Mouse (Mus musculus) hindbrain, postnatal 0 days (tissue): ENCODE data around the gene Masp2. TPM values are rescaled to one million over a fixed set of nuclear protein-coding genes. Genes with fewer than 3 reads are reported as not detected.

Experiments
- ATAC-seq: fragments of 200-750 bp; cut with Nextera tagmentation; 2 replicates; pipeline ENCODE4 v1.8.0; 2017; ENCODE audit warnings: mild to moderate bottlenecking, moderate TSS enrichment, moderate library complexity
- DNase-seq: peaks from one replicate; pipeline ENCODE4 v3.0.0-alpha.2; 2015; ENCODE audit warnings: low spot score
- H3K27ac ChIP-seq: fragments of 300-500 bp; sonication (generic); 2 replicates; pipeline ENCODE4 v1.5.1; 2014; ENCODE audit warnings: mild to moderate bottlenecking
- H3K27me3 ChIP-seq: fragments of 300-500 bp; sonication (generic); 2 replicates; pipeline ENCODE4 v1.6.1; 2014; ENCODE audit warnings: low read length, mixed read lengths; ENCODE audit not compliant: insufficient read depth
- H3K36me3 ChIP-seq: fragments of 300-500 bp; sonication (generic); 2 replicates; pipeline ENCODE4 v1.6.1; 2014; ENCODE audit warnings: low read length, mixed read lengths; ENCODE audit not compliant: insufficient read depth
- H3K4me1 ChIP-seq: fragments of 300-500 bp; sonication (generic); 2 replicates; pipeline ENCODE4 v1.6.1; 2014; ENCODE audit warnings: antibody characterized with exemption, low read length, mixed read lengths; ENCODE audit not compliant: insufficient read depth
- H3K4me2 ChIP-seq: fragments of 300-500 bp; sonication (generic); 2 replicates; pipeline ENCODE4 v1.6.1; 2014; ENCODE audit warnings: low read depth, mild to moderate bottlenecking, low read length, moderate library complexity, mixed read lengths
- H3K4me3 ChIP-seq: fragments of 300-500 bp; sonication (generic); 2 replicates; pipeline ENCODE4 v1.5.1; 2014; ENCODE audit warnings: low read length
- H3K9ac ChIP-seq: fragments of 300-500 bp; sonication (generic); replicated peaks from 2 replicates; pipeline ENCODE4 v1.6.1; 2014; ENCODE audit warnings: mild to moderate bottlenecking, low read length, moderate library complexity, mixed read lengths
- H3K9me3 ChIP-seq: fragments of 300-500 bp; sonication (generic); 2 replicates; pipeline ENCODE4 v1.6.1; 2016; ENCODE audit warnings: low read length, mixed read lengths
- CTCF ChIP-seq: IDR thresholded peaks from 2 replicates; pipeline ENCODE4 v1.5.1; 2016; ENCODE audit warnings: antibody characterized with exemption, control low read depth, low read depth
- WGBS: fragments of 180-500 bp; shearing (Covaris S2); extraction: QIAGEN DNeasy Blood & Tissue Kit; methylation state at CpG from one replicate; pipeline ENCODE4 v1.1.7; 2014; 5-methylcytosine and 5-hydroxymethylcytosine counted together
- polyA plus RNA-seq: library from polyadenylated mRNA; unstranded; fragments of >200 nt; fragmentation: Nextera tagmentation; extraction: Ambion mirVana; gene quantifications from 2 replicates; pipeline ENCODE4 v1.2.1, GENCODE M21; 2015
- total RNA-seq: library from RNA; depleted of rRNA; stranded (reverse); fragments of >200 nt; gene quantifications from 2 replicates; pipeline ENCODE4 v1.2.3, GENCODE M21; 2014

The Masp2 gene
- total and polyA plus RNA-seq, 2 experiments from 2014 or later: 0.26 to 0.49 TPM

- no peaks in the 10 kb centered on the region for H3K9me3 ChIP-seq
- TF ChIP-seq CTCF: no peak
- no peaks in the 10 kb centered on the region for H3K27me3 ChIP-seq
- no peak within 1 kb of the TSS for H3K27ac ChIP-seq
- 59% methylated on average over 15 of the region's 15 CpGs for WGBS
- ATAC-seq: peak; percentile 49
- peak within 1 kb of the TSS; percentile 34 for H3K4me2 ChIP-seq
- H3K4me1 ChIP-seq: no peaks in the 10 kb centered on the region
- no peak within 1 kb of the TSS for H3K4me3 ChIP-seq
- no peaks in the 10 kb centered on the region for H3K36me3 ChIP-seq
- no peak within 1 kb of the TSS for H3K9ac ChIP-seq
- no peak for DNase-seq
Measured at GRCm38 (mm10) chr4:148643291-148644156, 41.2 kb downstream of the Masp2 start, which contains the start of gene Gm572. Gene Gm572 (plus strand): TSS chr4:148643317.

GRCm38 (mm10) chr4:148644157-148644511, 41.8 kb downstream of the Masp2 start:
- H3K9ac ChIP-seq: no peak overlapping the region
- H3K36me3 ChIP-seq: no peaks in the 10 kb centered on the region
- peak overlapping the region; percentile 34 for H3K4me2 ChIP-seq
- H3K27ac ChIP-seq: no peak overlapping the region
- WGBS: 9% methylated on average over 9 of the region's 9 CpGs
- peak; percentile 78 for TF ChIP-seq CTCF
- H3K27me3 ChIP-seq: no peaks in the 10 kb centered on the region
- no peak overlapping the region for H3K4me3 ChIP-seq
- DNase-seq (peak; percentile 80), ATAC-seq (peak; percentile 46)
- H3K9me3 ChIP-seq: no peaks in the 10 kb centered on the region
- H3K4me1 ChIP-seq: no peaks in the 10 kb centered on the region

- WGBS: 92% methylated on average over 6 of the region's 6 CpGs
- no peak overlapping the region for H3K27ac ChIP-seq
- H3K4me2 ChIP-seq: no peak overlapping the region
Measured at GRCm38 (mm10) chr4:148644926-148645325, 42.6 kb downstream of the Masp2 start.

GRCm38 (mm10) chr4:148646616-148647015, 44.3 kb downstream of the Masp2 start:
- Histone ChIP-seq H3K4me2 (no peak overlapping the region), H3K9me3 (no peaks in the 10 kb centered on the region), H3K4me1 (no peaks in the 10 kb centered on the region), H3K9ac (no peak overlapping the region), H3K27me3 (no peaks in the 10 kb centered on the region), H3K27ac (no peak overlapping the region), H3K4me3 (no peak overlapping the region), H3K36me3 (no peaks in the 10 kb centered on the region)
- ATAC-seq (no peak), DNase-seq (peak; percentile 34)
- 48% methylated on average over 11 of the region's 11 CpGs for WGBS
- TF ChIP-seq CTCF: no peak

More at GRCm38 (mm10) chr4:148644926-148645325, 42.6 kb downstream of the Masp2 start:
- ATAC-seq: no peak
- no peak for DNase-seq
- H3K9ac ChIP-seq: no peak overlapping the region
- H3K4me1 ChIP-seq: no peaks in the 10 kb centered on the region
- H3K36me3 ChIP-seq: no peaks in the 10 kb centered on the region
- TF ChIP-seq CTCF: no peak
- H3K4me3 ChIP-seq: no peak overlapping the region
- no peaks in the 10 kb centered on the region for H3K9me3 ChIP-seq
- H3K27me3 ChIP-seq: no peaks in the 10 kb centered on the region

GRCm38 (mm10) chr4:148649309-148649708, 47.0 kb downstream of the Masp2 start:
- Histone ChIP-seq H3K4me3 (no peak overlapping the region), H3K4me2 (no peak overlapping the region), H3K9ac (no peak overlapping the region), H3K27me3 (no peaks in the 10 kb centered on the region), H3K9me3 (no peaks in the 10 kb centered on the region), H3K36me3 (no peaks in the 10 kb centered on the region), H3K27ac (no peak overlapping the region), H3K4me1 (no peaks in the 10 kb centered on the region)
- no peak for DNase-seq
- 65% methylated on average over 3 of the region's 3 CpGs for WGBS
- peak; percentile 44 for TF ChIP-seq CTCF
- no peak for ATAC-seq

- peak; percentile 65 for ATAC-seq
- Histone ChIP-seq H3K9ac (no peak overlapping the region), H3K27me3 (no peaks in the 10 kb centered on the region), H3K36me3 (no peaks in the 10 kb centered on the region), H3K27ac (no peak overlapping the region), H3K4me2 (no peak overlapping the region), H3K4me3 (no peak overlapping the region), H3K9me3 (no peaks in the 10 kb centered on the region), H3K4me1 (no peaks in the 10 kb centered on the region)
- peak; percentile 65 for DNase-seq
- no peak for TF ChIP-seq CTCF
- 29% methylated on average over 9 of the region's 9 CpGs for WGBS
Measured at GRCm38 (mm10) chr4:148651045-148651444, 48.7 kb downstream of the Masp2 start.
